Mouse (Mus musculus): Measurements from ENCODE around the gene Gm38431. TPM values are rescaled to one million over a fixed set of nuclear protein-coding genes. Genes with fewer than 3 reads are reported as not detected.

The Gm38431 gene
- polyA plus RNA-seq, 1 experiment from 2014 or later: 1.2 TPM

DNA sequence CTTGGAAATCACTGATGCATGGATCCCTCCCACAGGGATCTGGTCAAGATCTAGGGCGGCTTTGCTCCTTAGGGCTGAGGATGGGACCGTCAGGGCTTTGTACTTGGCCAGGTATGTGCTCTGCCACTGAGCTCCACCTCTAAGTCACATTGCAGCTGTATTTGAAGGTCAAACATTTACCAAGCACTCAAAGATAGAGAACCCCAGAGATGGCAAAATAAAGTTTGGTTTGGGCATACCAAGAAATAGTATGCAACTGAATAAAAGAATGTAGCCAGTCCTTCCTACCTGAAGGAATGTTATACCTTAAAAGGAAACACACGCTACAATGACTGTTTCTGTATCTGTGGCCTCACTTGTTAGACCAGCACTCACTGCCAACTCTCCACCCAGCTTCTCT, 70.4 kb downstream of the Gm38431 start:
- H3K9me3 ChIP-seq (ENCODE audit: control insufficient read depth, low read length): no peaks in the 10 kb centered on the region
- no peak overlapping the region for H3K4me2 ChIP-seq (ENCODE audit: low read depth, low read length)
- peaks cover 10% of the 10 kb centered on the region; the same call in 1 of the 2 replicates for H3K4me1 ChIP-seq (replicated peaks; ENCODE audit: control insufficient read depth, insufficient read depth, low read length)
- 54% methylated on average over 3 of the region's 3 CpGs for WGBS
- H3K4me3 ChIP-seq (ENCODE audit: low read length): no peak overlapping the region
- peak overlapping the region; percentile 89 for H3K27ac ChIP-seq (ENCODE audit: low read length)
- 0 out of 2 replicates have a peak, but pooled peaks cover 2% of the 10 kb centered on the region for H3K36me3 ChIP-seq (ENCODE audit: control insufficient read depth, insufficient read depth, low read length)
- no peak overlapping the region for H3K9ac ChIP-seq (ENCODE audit: low read length)
- ATAC-seq (ENCODE audit: low read depth): 0 out of 2 replicates have a peak, but pooled peaks have one; percentile 30
- no peaks in the 10 kb centered on the region for H3K27me3 ChIP-seq (ENCODE audit: control insufficient read depth, insufficient read depth, low read depth, low read length)

DNA sequence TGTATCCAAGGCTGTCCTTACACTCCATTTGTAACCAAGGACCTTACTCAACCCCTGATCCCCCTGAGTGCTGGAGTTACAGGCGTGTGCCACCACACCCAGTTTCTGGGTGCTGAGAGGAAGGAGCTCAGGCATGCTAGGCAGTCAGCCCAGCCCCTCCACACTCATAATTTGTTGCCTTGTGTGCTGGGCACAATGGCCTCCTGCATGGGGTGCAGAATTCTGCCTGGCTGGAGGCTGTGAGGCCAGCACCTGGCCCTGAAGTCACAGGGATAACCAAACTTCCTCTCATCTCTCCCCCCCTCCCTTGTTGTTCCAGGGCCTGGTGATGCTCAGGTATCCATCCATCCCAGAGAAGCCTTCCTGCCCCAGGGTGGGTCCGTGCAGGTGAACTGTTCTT, 73.2 kb downstream of the Gm38431 start:
- Histone ChIP-seq H3K9ac (ENCODE audit: low read length) (no peak overlapping the region), H3K4me2 (ENCODE audit: low read depth, low read length) (no peak overlapping the region), H3K9me3 (ENCODE audit: control insufficient read depth, low read length) (no peaks in the 10 kb centered on the region), H3K4me1 (replicated peaks; ENCODE audit: control insufficient read depth, insufficient read depth, low read length) (peaks cover 19% of the 10 kb centered on the region), H3K27me3 (ENCODE audit: control insufficient read depth, insufficient read depth, low read depth, low read length) (peaks cover 5% of the 10 kb centered on the region), H3K27ac (ENCODE audit: low read length) (no peak overlapping the region), H3K4me3 (ENCODE audit: low read length) (no peak overlapping the region), H3K36me3 (ENCODE audit: control insufficient read depth, insufficient read depth, low read length) (0 out of 2 replicates have a peak, but pooled peaks cover 2% of the 10 kb centered on the region)
- 71% methylated on average over 2 of the region's 2 CpGs for WGBS
- no peak for ATAC-seq (ENCODE audit: low read depth)

MicroRNAs within 50 kb of the gene (microRNA counts, 519-probe panel; counts per million panel counts)
- 3,277 counts per million, percentile 64 among the panel's probes with 10 or more counts for microRNA mmu-miR-1900

Small RNAs within 50 kb of the gene (microRNA-seq; reads per million reads assigned to microRNA genes)
- not detected for gene Mir1900
- gene Mir7082: not detected

Other genes with a start within 250 kb of the Gm38431 start
- gene A230050P20Rik, start 223.4 kb downstream of the Gm38431 start, polyA plus RNA-seq (2015; fragmentation: Nextera tagmentation; extraction: Ambion mirVana): 18.8 and 22.4 TPM in 2 replicates
- 2.7 and 3.1 TPM in 2 replicates for gene Angptl6, start 212.3 kb downstream of the Gm38431 start, polyA plus RNA-seq (2015; fragmentation: Nextera tagmentation; extraction: Ambion mirVana)
- gene Ppan, start 203.8 kb downstream of the Gm38431 start, polyA plus RNA-seq (2015; fragmentation: Nextera tagmentation; extraction: Ambion mirVana): 57.3 and 64.1 TPM in 2 replicates
- 255 and 258 TPM in 2 replicates for gene Eif3g, start 193.4 kb downstream of the Gm38431 start, polyA plus RNA-seq (2015; fragmentation: Nextera tagmentation; extraction: Ambion mirVana)
- 92.5 and 97.1 TPM in 2 replicates for gene Dnmt1, start 132.1 kb downstream of the Gm38431 start, polyA plus RNA-seq (2015; fragmentation: Nextera tagmentation; extraction: Ambion mirVana)
- gene S1pr2, start 115.2 kb downstream of the Gm38431 start, polyA plus RNA-seq (2015; fragmentation: Nextera tagmentation; extraction: Ambion mirVana): 63.5 and 67.2 TPM in 2 replicates
- 156 TPM in 2 replicates for gene Mrpl4, start 89.3 kb downstream of the Gm38431 start, polyA plus RNA-seq (2015; fragmentation: Nextera tagmentation; extraction: Ambion mirVana)
- 76.2 and 93.0 TPM in 2 replicates for gene Icam1, start 76.0 kb downstream of the Gm38431 start, polyA plus RNA-seq (2015; fragmentation: Nextera tagmentation; extraction: Ambion mirVana)
- gene Icam4, start 62.6 kb downstream of the Gm38431 start, polyA plus RNA-seq (2015; fragmentation: Nextera tagmentation; extraction: Ambion mirVana): 2.2 and 4.2 TPM in 2 replicates
- 0.24 and 0.33 TPM in 2 replicates for gene Icam5, start 59.9 kb downstream of the Gm38431 start, polyA plus RNA-seq (2015; fragmentation: Nextera tagmentation; extraction: Ambion mirVana)
- gene Zglp1, start 24.9 kb downstream of the Gm38431 start, polyA plus RNA-seq (2015; fragmentation: Nextera tagmentation; extraction: Ambion mirVana): 1.1 and 1.2 TPM in 2 replicates
- gene Gm49373, start 18.9 kb downstream of the Gm38431 start, polyA plus RNA-seq (2015; fragmentation: Nextera tagmentation; extraction: Ambion mirVana): 0.09 and 0.49 TPM in 2 replicates
- gene Fdx1l, start 18.4 kb downstream of the Gm38431 start, polyA plus RNA-seq (2015; fragmentation: Nextera tagmentation; extraction: Ambion mirVana): 44.1 and 46.5 TPM in 2 replicates
- 56.8 and 69.1 TPM in 2 replicates for gene Raver1, start within 50 bp of the Gm38431 start, polyA plus RNA-seq (2015; fragmentation: Nextera tagmentation; extraction: Ambion mirVana)
- gene Tyk2, start 39.2 kb upstream of the Gm38431 start, polyA plus RNA-seq (2015; fragmentation: Nextera tagmentation; extraction: Ambion mirVana): 16.9 and 18.1 TPM in 2 replicates
- 265 and 301 TPM in 2 replicates for gene Cdc37, start 58.0 kb upstream of the Gm38431 start, polyA plus RNA-seq (2015; fragmentation: Nextera tagmentation; extraction: Ambion mirVana)
- 9.7 and 11.0 TPM in 2 replicates for gene Pde4a, start 73.7 kb upstream of the Gm38431 start, polyA plus RNA-seq (2015; fragmentation: Nextera tagmentation; extraction: Ambion mirVana)
- 60.4 and 61.3 TPM in 2 replicates for gene Keap1, start 147.4 kb upstream of the Gm38431 start, polyA plus RNA-seq (2015; fragmentation: Nextera tagmentation; extraction: Ambion mirVana)
- 0.11 and 0.21 TPM in 2 replicates for gene S1pr5, start 156.4 kb upstream of the Gm38431 start, polyA plus RNA-seq (2015; fragmentation: Nextera tagmentation; extraction: Ambion mirVana)
- gene Atg4d, start 173.3 kb upstream of the Gm38431 start, polyA plus RNA-seq (2015; fragmentation: Nextera tagmentation; extraction: Ambion mirVana): 39.9 and 42.3 TPM in 2 replicates
- 15.8 and 16.7 TPM in 2 replicates for gene Kri1, start 196.0 kb upstream of the Gm38431 start, polyA plus RNA-seq (2015; fragmentation: Nextera tagmentation; extraction: Ambion mirVana)
- gene Cdkn2d, start 199.4 kb upstream of the Gm38431 start, polyA plus RNA-seq (2015; fragmentation: Nextera tagmentation; extraction: Ambion mirVana): 57.7 TPM in 2 replicates
- 50.0 and 53.2 TPM in 2 replicates for gene Ap1m2, start 220.3 kb upstream of the Gm38431 start, polyA plus RNA-seq (2015; fragmentation: Nextera tagmentation; extraction: Ambion mirVana)
- gene Slc44a2, start 228.7 kb upstream of the Gm38431 start, polyA plus RNA-seq (2015; fragmentation: Nextera tagmentation; extraction: Ambion mirVana): 178 and 186 TPM in 2 replicates

Data from lung, embryonic 16.5 days (tissue).